Mouse (Mus musculus): ENCODE measurements at regions not wholly inside any gene's neighbourhood (a gene's known extent, or its start where the extent isn't known, plus 50 kb on each side); places are given as distances from the start of the nearest gene placed in this dataset.

DNA sequence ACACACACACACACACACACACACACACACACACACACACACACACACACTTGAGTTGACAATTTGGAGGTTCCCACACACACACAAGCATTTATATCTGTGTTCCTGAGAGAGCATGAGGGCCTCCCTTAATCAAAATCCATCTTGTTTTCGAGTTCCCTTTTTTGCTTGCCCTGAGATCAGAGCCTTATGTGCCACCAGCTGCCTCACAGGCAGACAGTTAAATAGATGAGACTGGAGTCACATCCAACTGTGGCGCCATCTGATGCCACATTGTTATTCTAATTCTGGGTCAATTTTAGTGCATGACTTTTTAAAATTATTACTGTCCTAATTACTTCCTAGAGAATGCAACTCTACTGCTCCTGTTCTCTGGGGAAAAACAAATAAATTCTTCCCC lies 91.2 kb upstream of the Syndig1 start:
- H3K4me2 ChIP-seq: no peak overlapping the region
- no peak overlapping the region for H3K27ac ChIP-seq
- no peak overlapping the region for H3K4me3 ChIP-seq
- H3K9me3 ChIP-seq: no peaks in the 10 kb centered on the region
- ATAC-seq (ENCODE audit: insufficient number of reproducible peaks, insufficient read depth, low FRiP score, low TSS enrichment, low read depth): no peak
- H3K9ac ChIP-seq: no peak overlapping the region
- 67% methylated on average over 2 of the region's 2 CpGs for WGBS
- no peaks in the 10 kb centered on the region for H3K27me3 ChIP-seq
- H3K4me1 ChIP-seq: no peaks in the 10 kb centered on the region
- H3K36me3 ChIP-seq: no peaks in the 10 kb centered on the region

DNA sequence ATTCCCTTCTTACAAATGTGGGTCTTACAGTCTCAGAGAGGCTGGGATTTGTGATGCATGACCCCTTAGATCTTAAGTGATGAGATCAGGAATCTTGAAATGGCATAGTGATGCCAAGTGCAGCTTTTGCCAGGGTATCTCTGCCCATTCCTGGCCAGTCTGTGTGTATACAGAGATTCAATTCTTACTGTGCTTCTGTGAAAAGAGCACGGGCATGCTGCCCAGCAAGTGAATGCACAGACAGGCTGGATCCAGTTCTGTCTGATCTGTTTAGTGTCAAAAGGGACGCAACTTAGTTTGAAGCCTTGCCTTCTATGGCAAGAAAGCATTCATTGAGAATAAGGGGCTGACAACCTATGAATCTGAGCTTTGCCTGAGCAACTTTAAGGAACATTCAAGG lies 89.1 kb upstream of the Syndig1 start:
- WGBS: 81% methylated on average over 2 of the region's 2 CpGs
- Histone ChIP-seq H3K9ac (no peak overlapping the region), H3K4me1 (no peaks in the 10 kb centered on the region), H3K36me3 (no peaks in the 10 kb centered on the region), H3K4me3 (no peak overlapping the region), H3K4me2 (no peak overlapping the region), H3K9me3 (no peaks in the 10 kb centered on the region), H3K27me3 (no peaks in the 10 kb centered on the region), H3K27ac (no peak overlapping the region)
- ATAC-seq (ENCODE audit: insufficient number of reproducible peaks, insufficient read depth, low FRiP score, low TSS enrichment, low read depth): no peak

GRCm38 (mm10) chr2:149742661-149743060 lies 86.3 kb upstream of the Syndig1 start:
- no peaks in the 10 kb centered on the region for H3K4me1 ChIP-seq
- no peaks in the 10 kb centered on the region for H3K27me3 ChIP-seq
- no peak overlapping the region for H3K4me2 ChIP-seq
- ATAC-seq (ENCODE audit: insufficient number of reproducible peaks, insufficient read depth, low FRiP score, low TSS enrichment, low read depth): no peak
- H3K27ac ChIP-seq: no peak overlapping the region
- H3K9ac ChIP-seq: no peak overlapping the region
- no peaks in the 10 kb centered on the region for H3K9me3 ChIP-seq
- 76% methylated on average over 2 of the region's 2 CpGs for WGBS
- no peaks in the 10 kb centered on the region for H3K36me3 ChIP-seq
- H3K4me3 ChIP-seq: no peak overlapping the region

DNA sequence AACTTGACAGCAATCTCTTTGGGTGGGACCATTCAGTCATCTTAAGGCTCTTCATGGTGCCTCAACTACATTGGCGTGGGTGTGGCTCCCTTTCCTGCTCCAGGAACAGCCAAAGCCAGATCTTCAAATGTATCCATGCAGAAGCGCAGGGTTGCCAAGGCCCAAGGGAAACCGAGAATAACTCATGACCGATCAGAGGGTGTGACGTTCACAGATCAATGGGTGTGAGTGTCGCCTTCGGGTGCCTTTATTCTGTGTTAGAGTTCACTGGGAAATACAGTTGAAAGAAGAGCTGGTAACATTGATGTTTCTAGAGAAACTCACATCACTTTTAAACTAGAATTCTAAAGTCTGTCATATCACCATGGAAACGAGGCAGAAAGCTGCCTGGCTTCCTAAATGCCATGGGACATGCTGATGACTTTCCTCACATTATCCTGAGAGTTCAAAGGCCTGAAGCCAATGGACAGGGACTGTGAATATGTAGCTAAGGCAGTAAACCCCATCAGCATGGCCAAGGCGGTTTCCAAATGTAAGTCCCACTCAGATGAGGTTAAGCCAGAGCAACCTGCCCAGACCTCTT lies 80.7 kb upstream of the Syndig1 start:
- Histone ChIP-seq H3K27me3 (no peaks in the 10 kb centered on the region), H3K4me3 (no peak overlapping the region), H3K36me3 (no peaks in the 10 kb centered on the region), H3K9ac (no peak overlapping the region), H3K9me3 (no peaks in the 10 kb centered on the region), H3K27ac (no peak overlapping the region), H3K4me2 (no peak overlapping the region), H3K4me1 (no peaks in the 10 kb centered on the region)
- ATAC-seq (ENCODE audit: insufficient number of reproducible peaks, insufficient read depth, low FRiP score, low TSS enrichment, low read depth): no peak
- 86% methylated on average over 9 of the region's 9 CpGs for WGBS

GRCm38 (mm10) chr2:149759151-149759550 lies 69.9 kb upstream of the Syndig1 start:
- no peaks in the 10 kb centered on the region for H3K27me3 ChIP-seq
- no peak overlapping the region for H3K4me2 ChIP-seq
- no peaks in the 10 kb centered on the region for H3K4me1 ChIP-seq
- ATAC-seq (ENCODE audit: insufficient number of reproducible peaks, insufficient read depth, low FRiP score, low TSS enrichment, low read depth): no peak
- H3K9ac ChIP-seq: no peak overlapping the region
- H3K36me3 ChIP-seq: no peaks in the 10 kb centered on the region
- H3K9me3 ChIP-seq: no peaks in the 10 kb centered on the region
- no peak overlapping the region for H3K27ac ChIP-seq
- WGBS: 62% methylated on average over 4 of the region's 4 CpGs
- H3K4me3 ChIP-seq: no peak overlapping the region

GRCm38 (mm10) chr2:149763864-149764263 lies 65.1 kb upstream of the Syndig1 start:
- WGBS: 74% methylated on average over 1 of the region's 1 CpGs
- no peak overlapping the region for H3K9ac ChIP-seq
- H3K4me2 ChIP-seq: no peak overlapping the region
- no peaks in the 10 kb centered on the region for H3K27me3 ChIP-seq
- no peaks in the 10 kb centered on the region for H3K9me3 ChIP-seq
- H3K36me3 ChIP-seq: no peaks in the 10 kb centered on the region
- ATAC-seq (ENCODE audit: insufficient number of reproducible peaks, insufficient read depth, low FRiP score, low TSS enrichment, low read depth): no peak
- no peaks in the 10 kb centered on the region for H3K4me1 ChIP-seq
- no peak overlapping the region for H3K4me3 ChIP-seq
- H3K27ac ChIP-seq: no peak overlapping the region

DNA sequence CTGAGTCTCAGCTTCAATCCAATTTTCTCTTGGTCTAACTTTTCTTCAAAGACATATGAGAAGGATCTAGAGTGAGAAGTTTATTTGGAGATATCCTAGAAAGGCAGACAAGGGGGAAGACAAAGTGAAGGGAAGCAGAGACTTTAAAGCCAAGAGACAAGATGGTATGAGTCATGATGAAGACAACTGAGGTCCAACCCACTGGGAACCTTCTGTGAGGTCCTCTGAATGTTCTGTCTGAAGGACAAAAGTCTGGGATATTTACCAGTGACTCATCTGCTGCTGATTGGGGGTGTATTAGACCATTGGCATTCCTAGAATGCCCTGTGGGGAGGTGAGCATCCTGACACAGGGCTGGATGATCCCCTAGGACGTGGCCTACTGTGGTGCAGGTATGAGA lies 61.0 kb upstream of the Syndig1 start:
- no peaks in the 10 kb centered on the region for H3K9me3 ChIP-seq
- no peak overlapping the region for H3K4me2 ChIP-seq
- no peaks in the 10 kb centered on the region for H3K36me3 ChIP-seq
- no peaks in the 10 kb centered on the region for H3K27me3 ChIP-seq
- H3K27ac ChIP-seq: no peak overlapping the region
- no peak overlapping the region for H3K9ac ChIP-seq
- ATAC-seq (ENCODE audit: insufficient number of reproducible peaks, insufficient read depth, low FRiP score, low TSS enrichment, low read depth): no peak
- 56% methylated on average over 1 of the region's 1 CpGs for WGBS
- H3K4me3 ChIP-seq: no peak overlapping the region
- H3K4me1 ChIP-seq: no peaks in the 10 kb centered on the region

GRCm38 (mm10) chr2:149768551-149768950 lies 60.5 kb upstream of the Syndig1 start:
- Histone ChIP-seq H3K27me3 (no peaks in the 10 kb centered on the region), H3K4me2 (no peak overlapping the region), H3K4me3 (no peak overlapping the region), H3K4me1 (no peaks in the 10 kb centered on the region), H3K9ac (no peak overlapping the region), H3K27ac (no peak overlapping the region), H3K9me3 (no peaks in the 10 kb centered on the region), H3K36me3 (no peaks in the 10 kb centered on the region)
- no peak for ATAC-seq (ENCODE audit: insufficient number of reproducible peaks, insufficient read depth, low FRiP score, low TSS enrichment, low read depth)
- WGBS: 80% methylated on average over 2 of the region's 2 CpGs

DNA sequence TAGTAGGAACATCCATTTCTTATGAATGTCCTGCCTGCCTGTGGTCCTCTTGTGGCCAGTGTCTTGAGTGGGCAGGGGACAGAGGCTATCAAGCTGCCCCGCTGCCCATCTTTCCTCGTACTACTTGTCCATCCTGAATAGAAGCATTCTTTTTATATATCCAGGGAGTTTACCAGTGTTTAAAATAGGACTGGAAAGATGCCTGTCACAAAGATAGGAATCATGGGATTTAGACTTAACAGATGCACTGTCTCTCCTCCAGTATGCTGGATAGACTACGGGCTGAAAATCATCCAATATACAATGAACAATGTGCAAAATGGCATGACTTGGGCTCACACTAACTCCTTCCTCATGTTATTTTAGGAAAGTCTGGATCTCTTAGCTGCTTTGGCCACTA lies 51.7 kb upstream of the Syndig1 start:
- 94% methylated on average over 3 of the region's 3 CpGs for WGBS
- Histone ChIP-seq H3K27me3 (no peaks in the 10 kb centered on the region), H3K36me3 (no peaks in the 10 kb centered on the region), H3K4me1 (no peaks in the 10 kb centered on the region), H3K27ac (no peak overlapping the region), H3K4me2 (no peak overlapping the region), H3K4me3 (no peak overlapping the region), H3K9me3 (no peaks in the 10 kb centered on the region), H3K9ac (no peak overlapping the region)
- no peak for ATAC-seq (ENCODE audit: insufficient number of reproducible peaks, insufficient read depth, low FRiP score, low TSS enrichment, low read depth)
